Mouse (Mus musculus) olfactory bulb, adult 2 months (tissue): ENCODE results near the gene Rrp9.

Experiments
- CTCF ChIP-seq: fragments of 200-500 bp; IDR thresholded peaks from 2 replicates; pipeline ENCODE4 v1.5.1; 2012; ENCODE audit warnings: low read depth, mild to moderate bottlenecking, low read length, moderate library complexity; ENCODE audit not compliant: insufficient read depth
- POLR2A ChIP-seq: fragments of 200-500 bp; IDR thresholded peaks from 2 replicates; pipeline ENCODE4 v1.6.1; 2012; ENCODE audit warnings: mild to moderate bottlenecking, low read depth, low read length, moderate library complexity; ENCODE audit not compliant: insufficient read depth

- TF ChIP-seq CTCF (no peak), POLR2A (no peak)
These were observed 19.2 kb upstream of the Rrp9 start for GRCm38 (mm10) chr9:106456325-106457162.
